Mouse (Mus musculus) ovary, postnatal 10 days (tissue): ENCODE measurements around the gene Edem1.
"Not testable (repeated sequence)": the region's sequence is repeated elsewhere in the genome, so short reads cannot be mapped to it uniquely, and the experiment has no call there.

ENCODE experiments used
- DNase-seq: peaks from one replicate; pipeline ENCODE4 v3.0.0; 2022; ENCODE audit warnings: low spot score

Edem1 gene

DNA sequence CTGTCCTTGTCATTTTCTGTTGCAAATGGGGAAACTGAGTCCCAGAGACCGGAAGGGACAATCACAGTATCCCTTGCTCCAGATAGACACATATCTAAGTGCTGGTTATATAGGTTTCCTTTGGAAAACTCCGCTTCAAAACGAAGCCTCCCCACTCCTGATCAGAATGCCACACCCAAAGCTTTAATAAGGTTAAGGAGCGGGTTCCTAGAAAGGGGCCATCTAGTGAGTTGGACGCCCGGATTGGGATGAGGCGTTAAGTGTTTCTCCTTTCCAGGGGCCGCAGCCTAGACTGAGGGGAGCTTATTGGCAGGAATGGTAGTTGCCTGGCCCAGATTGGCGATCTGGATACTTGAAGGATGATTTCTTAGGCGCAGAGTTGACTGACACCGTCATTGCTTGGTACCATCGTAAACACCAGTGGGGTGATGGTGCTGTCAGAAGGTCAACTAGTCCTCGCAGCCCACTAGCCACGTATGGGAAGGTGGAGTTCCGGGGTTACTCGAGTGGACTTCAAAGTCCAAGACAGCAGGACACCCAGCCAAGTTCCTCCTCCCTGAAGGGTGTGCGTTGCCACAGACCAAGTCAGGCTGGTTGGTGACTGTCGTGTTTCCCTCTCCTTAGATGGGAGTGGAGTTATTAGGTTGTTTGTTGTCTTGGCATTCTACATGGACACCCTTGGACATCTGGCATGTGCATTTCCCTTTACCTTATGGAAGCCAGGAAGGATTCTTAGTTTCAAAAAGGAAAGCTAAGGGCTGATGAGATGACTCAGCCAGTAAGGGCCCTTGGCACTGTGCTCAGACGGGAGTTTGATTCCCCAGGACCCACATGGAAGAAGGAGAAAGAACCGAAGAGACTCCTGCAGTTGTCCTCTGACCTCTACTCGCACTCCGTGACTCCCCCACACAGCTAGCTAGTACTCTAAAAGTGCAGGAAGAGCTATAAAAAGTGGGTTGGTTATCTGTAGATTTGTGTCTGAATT is 1.2 kb downstream of the Edem1 start:
- DNase-seq = no peak

DNA sequence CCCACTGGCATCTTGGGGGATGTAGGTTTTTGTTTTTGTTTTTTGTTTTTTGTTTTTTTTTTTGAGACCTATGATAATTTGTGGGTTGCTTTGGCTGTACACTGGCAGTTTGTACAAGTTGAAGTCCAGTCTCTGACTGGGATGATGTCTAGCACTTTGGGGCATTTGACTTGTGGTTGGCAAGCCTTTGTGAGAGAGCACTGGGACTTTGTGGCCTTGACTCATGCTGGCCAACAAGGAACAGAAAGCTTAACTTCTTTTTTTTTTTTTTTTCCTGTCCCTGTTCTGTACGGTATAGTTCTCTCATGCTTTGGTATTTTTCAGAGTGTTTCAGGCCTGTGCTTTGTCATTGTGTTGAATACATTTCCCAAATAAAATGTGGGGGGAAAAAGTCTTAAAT is 3.7 kb downstream of the Edem1 start:
- DNase-seq = no peak

DNA sequence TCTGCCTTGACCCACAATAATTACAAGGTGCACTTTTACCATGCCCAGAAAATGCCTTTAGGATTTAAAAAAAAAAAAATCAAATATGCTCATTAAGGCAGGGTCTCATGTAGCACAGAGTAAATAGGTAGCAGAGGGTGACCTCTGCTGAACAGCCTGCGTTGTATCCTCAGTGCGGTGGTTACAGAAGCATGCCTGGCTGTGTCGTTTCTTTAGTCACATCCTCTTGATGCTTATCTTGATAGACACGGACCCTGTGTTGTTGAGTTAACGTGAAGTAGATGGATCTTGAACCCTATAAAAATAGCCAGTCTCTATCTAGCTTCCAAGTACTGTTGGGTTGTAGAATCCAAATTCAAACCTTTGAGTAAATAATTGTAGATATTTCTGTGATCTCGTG is 4.5 kb downstream of the Edem1 start:
- no peak for DNase-seq

DNA sequence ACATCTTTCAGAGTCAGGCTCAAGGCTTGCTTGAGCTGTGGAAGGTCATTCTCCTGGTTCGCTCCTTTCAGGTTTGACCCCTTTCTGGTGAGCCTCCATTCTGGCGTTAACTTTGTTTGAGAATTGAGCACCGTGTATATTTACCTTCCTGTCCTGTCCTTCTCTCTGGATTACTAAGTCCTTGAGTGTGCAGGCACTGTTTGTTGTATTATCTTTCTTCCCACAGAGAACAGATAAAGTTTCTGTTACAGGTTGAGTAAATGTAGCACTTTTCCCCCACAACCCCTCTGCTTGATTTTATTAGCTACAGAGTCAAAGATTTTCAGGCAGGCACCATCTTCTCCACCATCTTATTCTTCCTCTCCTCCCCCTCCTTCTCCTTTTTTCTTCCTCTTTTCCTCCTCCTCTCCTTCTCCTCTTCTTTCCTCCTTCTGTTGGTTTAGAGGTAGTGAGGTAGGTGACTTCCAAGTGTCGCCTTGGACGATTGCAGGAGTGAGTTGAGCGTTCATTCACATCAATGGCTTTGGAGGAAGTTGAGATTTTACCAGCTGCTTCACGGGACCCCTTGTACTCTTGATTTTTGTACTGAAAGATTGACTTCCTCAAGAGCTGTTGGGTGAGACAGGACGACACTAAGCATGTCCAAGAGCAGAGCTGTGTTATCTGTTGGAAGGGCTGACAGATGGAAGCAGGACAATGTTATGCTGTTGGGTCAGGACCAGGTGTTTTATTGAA is 5.7 kb downstream of the Edem1 start:
- DNase-seq = no peak

DNA sequence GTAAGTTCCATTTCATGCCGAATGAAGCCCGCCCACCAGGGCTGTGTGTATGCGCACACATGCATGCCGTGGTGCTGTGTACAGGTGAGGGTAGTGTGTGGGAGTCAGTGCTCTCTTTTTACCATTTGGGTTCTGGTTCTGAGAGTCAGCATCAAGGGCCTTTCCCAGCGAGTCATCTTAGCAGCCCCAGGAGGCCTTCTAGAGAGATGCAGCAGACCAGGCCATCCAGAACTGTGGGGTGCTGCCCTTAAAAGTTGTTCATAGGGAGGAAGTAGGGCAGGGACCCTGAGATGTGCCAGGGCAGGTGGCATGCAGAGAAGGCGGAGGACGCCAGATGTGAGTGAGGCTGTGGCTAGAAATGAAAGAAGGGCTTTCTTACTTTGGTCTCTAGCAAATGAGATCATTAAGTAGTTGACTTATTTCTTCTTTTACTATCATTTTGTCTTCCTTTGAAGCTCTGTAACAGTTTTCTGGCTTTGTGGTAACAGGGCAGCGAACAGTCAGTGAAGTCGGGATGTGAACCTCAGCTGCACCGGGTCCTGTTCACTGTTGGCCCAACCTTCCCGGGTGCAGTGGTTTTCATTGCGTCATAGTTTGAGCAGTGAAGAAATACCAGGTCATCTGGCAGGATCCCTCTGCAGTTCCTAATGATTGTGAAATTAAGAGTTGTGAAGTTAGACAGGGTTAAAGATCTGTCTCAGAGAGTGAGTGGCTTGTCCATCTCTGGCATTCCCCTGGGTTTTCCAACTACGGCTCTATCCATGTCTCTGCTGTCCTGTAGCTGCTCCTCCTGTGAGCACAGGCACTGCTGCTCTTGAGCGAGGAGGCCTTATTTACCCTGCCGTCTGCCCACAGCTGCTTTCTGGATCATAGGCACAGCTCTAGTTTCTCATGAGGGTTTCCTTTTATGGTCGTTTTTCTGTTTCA is 7.6 kb downstream of the Edem1 start:
- no peak for DNase-seq

DNA sequence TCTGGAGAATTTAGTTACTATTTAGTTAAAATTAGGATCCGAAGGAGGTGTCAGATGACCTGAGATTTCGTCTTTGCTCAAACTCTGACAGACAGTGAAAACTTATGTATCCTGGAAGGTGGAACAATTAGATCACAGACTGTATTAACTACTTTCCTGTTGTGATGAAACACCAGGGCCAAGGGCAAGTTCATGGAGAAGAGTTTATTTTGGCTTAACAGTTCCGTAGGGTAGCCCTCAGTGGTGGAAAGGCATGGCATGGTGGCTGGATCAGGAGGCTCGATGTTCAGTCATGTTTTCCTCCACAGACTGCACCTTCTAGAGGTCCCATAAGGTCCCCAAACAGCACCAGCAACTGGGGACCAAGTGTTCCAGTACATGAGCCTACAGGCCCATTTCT is 8.6 kb downstream of the Edem1 start:
- DNase-seq = no peak

DNA sequence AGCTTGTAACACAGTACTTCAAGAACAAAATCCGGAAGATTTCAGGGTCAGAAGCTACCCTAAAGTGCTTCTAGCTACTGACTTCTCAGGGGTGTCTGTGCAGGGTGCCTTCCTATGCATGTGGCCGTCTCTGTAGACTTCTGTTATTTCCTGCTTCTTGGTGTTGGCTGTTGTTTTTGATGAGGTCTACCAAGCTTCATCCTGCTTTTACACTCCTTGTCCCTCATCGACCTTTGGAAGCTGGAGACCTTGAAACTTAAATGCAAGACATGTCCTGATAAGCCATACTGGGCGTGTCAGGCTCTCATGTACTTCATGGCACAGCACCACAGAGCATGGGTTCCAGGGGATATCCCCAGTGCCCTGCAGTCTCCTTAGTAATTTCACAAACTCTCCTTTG is 9.5 kb downstream of the Edem1 start:
- DNase-seq = no peak

DNA sequence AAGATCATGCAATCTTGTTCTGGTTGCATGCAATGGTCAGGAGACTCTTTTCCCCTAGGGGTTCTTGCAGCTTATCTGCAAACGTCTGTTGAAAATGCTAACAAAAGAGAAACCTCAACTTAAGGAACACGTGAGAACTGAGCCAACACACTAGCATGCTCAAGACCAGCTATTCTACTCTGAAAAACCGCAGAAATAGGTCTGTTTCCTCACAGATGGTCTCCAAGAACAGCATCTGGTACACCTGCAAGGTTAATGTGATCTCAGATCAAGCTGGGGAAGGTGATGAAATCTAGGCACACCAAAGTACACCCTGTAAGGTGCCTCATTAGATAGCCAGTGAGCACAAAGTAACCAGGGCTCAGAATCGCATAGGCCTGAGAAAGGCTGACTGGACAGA is 11.0 kb downstream of the Edem1 start:
- DNase-seq = no peak

DNA sequence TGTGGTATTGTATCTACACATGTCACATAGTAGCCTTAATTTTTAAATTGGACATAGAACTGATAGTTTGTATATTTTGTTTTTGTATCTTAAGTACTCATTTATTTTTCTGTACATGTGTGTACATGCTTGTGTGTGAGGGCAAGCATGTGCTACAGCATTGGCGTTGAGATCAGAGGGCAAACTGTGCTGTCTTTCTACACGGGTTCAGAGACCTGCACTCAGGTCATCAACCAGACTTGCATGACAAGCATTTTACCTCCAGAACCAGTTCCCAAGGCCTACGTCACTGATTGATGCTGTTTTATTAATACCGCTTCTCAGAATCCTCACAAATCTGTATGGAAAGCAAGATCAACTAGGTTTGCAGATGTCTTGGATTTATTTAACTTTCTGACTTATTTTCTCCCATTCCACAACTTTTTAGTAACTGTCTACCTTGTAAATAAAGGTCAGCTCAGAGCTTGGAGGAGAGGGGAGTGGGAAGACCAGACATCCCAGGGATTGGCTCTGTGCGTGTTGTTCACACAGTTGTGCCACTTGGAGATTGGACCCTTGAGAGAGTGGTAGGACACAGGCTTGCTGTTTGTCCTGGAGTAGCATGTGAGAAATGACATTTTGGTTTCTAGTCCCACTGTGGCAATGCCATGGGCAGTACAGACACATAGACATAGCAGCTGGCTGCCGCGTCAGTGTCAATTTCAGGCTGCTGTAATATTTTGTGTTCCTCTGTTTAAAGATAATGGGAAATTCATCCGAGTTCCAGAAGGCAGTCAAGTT is 12.6 kb downstream of the Edem1 start:
- no peak for DNase-seq

DNA sequence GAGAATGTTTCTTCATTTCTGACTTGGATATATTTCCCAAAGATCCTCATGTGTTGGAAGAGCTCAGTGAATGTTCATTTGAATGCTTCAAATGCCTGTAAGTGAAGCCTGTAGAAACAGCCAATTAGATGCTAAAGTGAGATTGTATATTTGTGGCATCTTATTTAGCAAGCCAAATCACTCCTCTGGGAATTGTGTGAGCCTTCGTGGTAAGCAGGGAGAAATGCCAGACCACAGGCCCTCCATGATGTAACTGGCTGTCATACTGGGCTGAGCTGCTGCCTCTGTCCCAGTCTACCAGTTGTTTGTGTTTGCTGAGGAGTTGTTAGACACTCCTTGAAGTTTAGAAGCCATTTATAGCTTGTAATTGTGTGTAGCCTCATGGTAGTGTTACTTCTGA is 15.2 kb downstream of the Edem1 start:
- no peak for DNase-seq

DNA sequence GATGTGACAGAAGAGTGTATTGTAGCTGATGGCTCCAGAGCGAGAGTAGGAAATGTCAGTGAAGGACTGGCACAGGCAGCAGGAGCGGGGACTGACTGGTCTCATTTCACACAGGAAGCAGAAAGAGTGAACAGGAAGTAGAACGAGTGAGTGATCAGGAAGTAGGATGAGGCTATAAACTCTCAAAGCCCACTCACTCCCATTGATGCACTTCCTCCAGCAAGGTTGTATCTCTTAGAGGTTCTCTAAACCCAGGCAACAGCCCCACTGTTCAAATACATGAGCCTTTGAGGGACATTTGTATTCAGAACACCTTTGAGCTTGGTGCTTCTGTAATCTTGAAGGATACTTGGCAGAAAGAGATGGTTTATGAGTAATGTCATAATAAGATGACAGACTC is 15.7 kb downstream of the Edem1 start:
- DNase-seq = no peak

DNA sequence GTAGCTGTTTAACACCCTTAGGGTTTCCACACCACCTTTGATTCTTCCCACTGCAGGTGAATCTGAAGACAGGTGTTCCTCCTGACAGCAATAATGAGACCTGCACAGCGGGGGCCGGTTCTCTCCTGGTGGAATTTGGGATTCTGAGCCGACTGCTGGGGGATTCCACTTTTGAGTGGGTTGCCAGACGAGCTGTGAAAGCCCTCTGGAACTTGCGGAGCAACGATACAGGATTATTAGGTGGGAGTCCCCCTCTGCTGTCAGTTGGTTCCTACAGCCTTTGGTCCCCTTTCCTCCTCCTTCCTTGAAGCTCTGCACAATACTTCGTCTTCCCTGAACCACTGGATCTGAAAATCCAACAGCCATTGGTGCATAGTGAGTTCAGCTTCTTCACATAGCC is 16.3 kb downstream of the Edem1 start:
- no peak for DNase-seq

DNA sequence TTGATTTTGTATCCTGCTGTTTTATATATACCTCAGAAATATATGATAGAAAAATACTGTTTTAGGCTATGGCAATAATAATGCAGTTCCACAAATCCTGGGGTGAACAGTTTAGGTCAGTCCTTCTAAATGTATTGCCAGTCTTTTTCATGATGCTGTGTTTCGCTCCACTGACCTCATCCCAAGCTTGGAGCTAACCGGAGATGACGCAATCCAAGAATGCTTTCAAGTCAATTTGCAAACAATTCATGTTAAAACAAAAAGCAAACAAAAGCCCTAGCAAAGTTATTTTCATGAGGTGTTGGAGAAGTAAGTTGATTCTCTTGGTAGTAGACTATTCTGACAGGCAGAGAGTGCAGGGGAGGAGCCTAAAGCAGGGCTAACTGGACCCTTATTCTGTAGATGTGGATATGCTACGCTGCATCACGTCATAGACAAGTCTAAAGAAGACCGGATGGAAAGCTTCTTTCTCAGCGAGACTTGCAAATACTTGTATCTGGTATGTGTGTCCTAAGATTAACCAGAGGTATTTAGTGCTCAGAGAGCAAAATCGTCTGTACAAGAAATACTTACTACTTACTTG is 23.7 kb downstream of the Edem1 start:
- DNase-seq = no peak

DNA sequence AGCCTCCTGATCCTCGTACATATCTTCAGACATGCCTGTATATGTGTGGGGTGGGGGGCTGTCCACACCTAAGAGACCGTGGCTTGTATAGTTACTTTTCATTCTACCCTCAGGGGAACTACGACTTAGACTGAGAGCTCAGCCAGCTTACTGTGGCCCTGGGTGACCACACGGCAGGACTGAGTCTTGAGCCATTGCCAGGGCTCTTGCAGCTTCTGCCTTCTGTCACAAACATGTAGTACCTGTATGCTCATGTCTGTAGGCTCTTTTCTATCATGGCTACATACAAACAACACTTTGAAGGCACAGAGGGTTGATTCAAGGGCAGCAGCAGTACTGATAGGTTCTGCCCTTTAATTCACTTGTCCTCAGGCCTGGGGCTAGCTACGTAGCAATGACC is 24.5 kb downstream of the Edem1 start:
- no peak for DNase-seq

DNA sequence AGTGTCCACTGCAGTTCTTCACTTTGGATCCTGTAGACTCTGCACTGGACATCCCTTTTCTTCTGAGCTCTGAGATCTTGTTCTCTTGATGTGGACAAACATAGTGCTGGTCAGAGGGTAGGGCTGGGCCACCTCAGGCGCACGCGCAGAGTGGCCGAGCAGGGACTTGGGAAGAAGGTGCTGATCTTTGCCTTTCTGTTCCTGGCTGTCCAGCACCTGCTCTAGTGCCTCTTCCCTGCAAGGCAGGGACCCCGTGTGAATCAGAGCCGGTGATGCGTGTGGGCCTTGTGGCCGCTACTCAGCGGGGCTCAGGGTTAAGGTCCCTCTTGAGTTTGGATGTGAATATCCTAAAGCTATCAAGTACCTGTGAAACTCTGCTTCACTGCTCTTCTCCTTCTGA is 30.1 kb downstream of the Edem1 start:
- DNase-seq = no peak

DNA sequence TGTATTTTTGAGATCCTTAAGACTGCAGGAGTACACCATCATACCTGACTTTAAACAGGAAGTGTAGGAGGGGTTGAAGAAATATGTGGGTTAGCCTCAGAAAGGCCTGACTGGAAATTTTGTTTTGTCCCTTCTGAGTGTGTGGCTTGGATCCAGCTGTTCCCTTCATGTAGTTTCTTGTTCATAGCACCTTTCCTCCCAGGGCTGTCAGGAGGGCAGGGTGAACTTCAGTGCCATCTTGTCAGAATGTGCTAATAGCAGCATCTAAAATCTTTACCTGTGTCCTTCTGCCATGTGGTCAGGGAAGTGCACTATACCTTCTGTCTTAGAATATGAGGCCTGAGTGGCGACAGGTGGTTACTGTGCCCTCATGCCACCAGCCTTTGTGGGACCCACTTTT is 32.8 kb downstream of the Edem1 start:
- no peak for DNase-seq

DNA sequence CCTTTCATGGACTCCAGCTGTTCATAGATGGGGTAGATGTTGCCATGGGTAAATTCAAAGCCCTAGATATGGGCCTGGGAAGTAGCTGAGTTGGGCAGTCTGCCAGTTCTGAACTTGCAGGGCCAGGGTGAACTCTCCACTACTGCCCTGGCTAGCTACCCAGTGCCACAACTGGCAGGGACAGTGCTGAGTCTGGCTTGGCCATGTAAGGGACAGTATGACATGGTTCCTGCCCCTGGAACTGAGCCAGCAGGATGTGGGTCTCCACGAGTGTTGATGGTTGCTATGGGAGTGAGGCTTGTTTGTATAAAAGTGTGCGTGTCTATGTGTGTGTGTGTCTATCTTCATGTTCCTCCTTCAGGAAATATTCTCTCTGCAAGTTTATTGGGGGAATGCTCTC is 34.1 kb downstream of the Edem1 start:
- no peak for DNase-seq

DNA sequence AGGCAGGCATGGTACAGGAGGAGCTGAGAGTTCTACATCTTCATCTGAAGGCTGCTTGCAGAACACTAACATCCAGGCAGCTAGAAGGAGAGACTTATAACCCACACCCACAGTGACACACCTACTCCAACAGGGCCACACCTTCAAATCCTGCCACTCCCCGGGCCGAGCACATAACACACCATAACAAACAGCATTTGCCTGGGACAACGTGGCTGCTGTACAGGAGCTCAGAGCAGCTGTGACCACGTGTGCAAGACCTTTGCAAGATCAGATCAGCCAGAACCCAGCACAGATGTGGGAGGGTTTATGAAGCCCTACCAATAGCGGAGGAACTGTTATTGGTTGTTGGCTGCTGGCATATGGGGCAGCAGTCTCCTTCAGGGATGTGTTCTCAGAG is 37.9 kb downstream of the Edem1 start:
- no peak for DNase-seq

DNA sequence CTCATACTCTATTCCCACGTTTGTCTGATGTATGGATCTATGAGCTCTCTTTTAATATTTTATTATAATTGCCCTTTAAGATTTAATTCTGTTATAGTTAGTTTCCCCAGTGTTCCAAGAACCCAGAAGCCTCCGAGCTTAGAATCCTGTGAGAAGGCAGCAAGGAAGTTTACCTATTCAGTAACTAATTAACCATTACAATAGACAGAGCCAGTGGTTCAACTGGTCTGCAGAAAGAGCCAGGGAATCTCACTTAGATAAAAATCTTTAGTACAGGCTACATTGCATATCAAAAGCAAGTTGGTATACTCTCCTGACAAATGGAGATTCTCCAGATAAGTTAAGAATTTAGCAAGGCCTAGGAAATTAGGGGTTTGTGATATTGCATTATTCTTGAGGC is 40.6 kb downstream of the Edem1 start:
- not testable (repeated sequence) for DNase-seq

DNA sequence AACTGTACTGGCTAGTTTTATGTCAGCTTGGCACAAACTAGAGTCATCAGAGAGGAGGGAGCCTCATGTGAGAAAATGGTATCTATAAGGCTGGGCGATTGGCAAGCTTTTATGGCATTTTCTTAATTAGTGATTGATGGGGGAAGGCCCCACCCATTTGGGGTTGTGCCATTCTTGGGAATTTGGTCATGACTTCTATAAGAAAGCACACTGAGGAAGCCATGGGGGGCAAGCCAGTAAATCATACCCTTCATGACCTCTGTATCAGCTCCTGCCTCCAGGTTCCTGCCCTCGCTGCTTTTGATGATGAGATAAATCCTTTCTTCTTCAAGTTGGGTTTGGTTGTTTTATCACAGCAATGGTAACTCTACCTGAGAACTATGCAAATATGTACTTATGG is 42.0 kb downstream of the Edem1 start:
- no peak for DNase-seq

DNA sequence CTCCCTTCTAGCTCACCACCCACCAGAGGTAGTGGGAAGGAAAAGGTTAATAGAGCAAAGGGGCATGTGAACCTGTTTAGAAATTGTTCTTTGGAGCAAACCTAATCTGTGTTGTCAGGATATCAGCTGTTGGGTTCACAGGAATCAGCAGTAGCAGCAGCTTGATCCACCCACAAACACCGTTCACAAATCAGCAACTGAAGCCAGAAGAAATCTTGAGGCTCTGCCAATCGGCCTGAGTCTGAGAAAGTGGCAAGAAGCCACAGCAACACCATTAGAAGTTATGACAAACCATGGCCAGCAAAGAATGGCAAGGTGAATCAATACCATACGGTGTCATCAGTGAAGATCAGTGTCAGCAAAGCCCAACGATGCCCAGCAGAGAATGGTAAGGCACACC is 42.8 kb downstream of the Edem1 start:
- no peak for DNase-seq
